Mouse (Mus musculus) left cerebral cortex, postnatal 14 days (tissue): ENCODE data around the gene Egflam. TPM values are rescaled to one million over a fixed set of nuclear protein-coding genes. Genes with fewer than 3 reads are reported as not detected.

Experiments used
- DNase-seq, 2 experiments: peaks; one replicate each; pipeline ENCODE4 v3.0.0; 2021 to 2022; ENCODE audit warnings: low spot score in 2 of 2, mixed read lengths in 1 of 2
- intact Hi-C: fragments of 180-260 bp; cut with DNase I; formaldehyde crosslinking; loops from one replicate; pipeline ENCODE4 v1.15.1; 2025
- total RNA-seq, 2 experiments: library from RNA; stranded (reverse); gene quantifications; 2 replicates each; pipeline ENCODE4 v1.2.3; 2021

Gene Egflam
- total RNA-seq, 2 experiments from 2014 or later: 5.9 to 7.2 TPM

DNA sequence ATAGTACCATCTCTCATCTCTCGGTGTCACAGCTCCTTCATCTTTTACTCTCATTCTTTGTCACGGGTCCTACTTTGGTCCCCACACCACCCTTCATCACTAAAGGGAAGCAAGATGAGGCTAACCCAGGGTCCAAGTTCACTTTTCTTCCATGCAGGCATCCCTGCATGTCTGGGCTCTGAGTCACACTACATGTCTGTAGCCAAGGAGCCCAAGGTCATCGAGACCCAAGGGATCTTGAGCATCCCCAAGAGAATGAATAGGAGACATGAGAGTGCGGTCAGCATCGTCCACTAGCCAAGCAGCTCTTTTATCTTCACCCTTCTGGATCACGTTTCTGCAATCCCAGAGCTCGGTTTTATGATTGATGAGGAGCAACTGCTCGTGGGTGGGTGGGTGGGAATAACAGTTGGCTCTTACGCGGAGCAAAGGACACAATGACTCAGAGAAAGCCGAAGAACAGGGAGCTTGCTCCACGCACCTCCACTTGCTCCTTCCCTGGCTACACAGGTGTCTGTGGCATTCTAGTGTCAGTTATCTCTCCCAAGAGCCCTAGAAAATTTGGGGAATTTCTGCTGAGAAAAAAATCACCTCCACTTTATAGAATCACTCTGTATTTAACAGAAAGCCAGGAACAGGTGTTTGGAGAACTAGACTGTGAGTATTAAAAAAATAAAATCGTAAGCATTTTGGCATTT lies 164.7 kb downstream of the Egflam start:
- intact Hi-C loops: no loop called here
- DNase-seq: no peak

DNA sequence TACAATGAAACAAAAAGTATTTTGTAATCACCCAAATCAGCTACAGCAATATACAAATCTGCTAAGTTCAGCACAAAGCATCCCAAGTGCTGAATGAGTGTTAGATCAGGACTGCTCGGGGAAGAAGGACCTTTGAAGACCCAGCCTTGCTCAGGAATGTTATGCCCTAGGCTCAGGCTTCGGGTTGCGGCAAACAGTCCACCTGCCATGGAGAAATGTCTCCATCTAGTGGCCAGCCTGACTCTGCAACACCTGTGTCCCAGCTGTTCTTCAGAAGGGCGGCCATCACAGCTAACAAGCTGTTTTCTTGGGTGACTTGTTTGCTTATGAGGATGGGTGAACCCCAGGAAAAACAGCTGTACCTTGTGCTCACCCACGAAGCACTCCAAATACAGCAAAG lies 172.0 kb downstream of the Egflam start:
- peak; percentile 74 to 83 for DNase-seq
- intact Hi-C loops: loop anchor here (1.0 to 10.0 kb wide), 3 partner anchors 219 to 343 kb away; no protein-coding TSS in a partner anchor

GRCm38 (mm10) chr15:7224151-7224775 lies 173.9 kb downstream of the Egflam start:
- intact Hi-C loops: loop anchor here (5.0 to 10.0 kb wide), 2 partner anchors 92 to 221 kb away; no protein-coding TSS in a partner anchor
- no peak for DNase-seq

- no peak for DNase-seq
- intact Hi-C loops: loop anchor here (5.0 to 10.0 kb wide), 2 partner anchors 91 to 222 kb away; no protein-coding TSS in a partner anchor
These were observed 175.4 kb downstream of the Egflam start for GRCm38 (mm10) chr15:7222809-7223208.

DNA sequence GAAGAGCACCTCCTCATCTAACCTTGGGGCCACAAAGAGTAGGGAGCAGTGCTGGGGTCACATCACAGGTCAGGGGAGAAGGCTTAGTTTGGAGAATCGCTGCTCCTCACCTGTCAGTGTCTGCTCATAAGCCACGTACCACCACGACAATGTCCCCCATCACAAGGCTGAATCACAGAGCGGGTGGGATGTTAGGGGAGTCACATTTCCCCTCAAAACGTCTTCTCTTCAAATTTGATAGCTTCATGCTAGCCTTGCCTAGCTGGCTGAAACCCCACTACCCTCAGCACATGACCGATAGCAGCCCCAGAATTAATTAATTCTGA lies 181.0 kb downstream of the Egflam start:
- intact Hi-C loops: no loop called here
- DNase-seq: no peak

DNA sequence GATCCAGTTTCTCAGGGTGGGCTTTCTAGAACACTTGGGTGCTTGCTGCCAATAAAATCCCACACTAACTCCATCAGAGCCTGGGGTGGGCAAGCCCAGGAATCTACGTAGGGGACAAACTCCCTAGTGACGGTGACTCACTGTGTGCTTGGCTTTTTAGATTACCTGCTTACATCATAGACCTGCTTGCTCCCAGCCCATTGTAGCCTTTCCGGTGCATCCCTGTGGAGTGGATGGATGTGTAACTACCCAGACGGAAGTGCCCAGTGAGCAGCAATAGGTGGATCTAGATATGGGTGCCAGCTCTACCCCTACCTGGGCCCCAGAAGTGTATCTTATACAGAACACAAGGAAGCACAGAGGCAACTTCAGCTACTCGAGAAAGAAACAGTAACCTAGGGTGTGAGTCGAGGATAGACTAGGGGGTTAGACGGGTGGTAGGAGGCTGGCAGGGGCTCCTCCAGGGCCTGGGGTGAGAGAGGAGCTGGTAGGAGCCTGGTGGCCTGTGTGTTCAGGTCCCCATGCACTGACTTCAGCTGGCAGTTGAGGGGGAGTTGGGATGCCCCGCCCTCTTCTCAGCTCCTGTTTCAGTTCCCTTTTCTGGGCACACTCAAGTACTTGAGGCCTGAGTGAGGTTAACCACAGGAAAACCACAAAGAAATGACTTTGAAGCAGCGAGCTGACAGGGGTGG lies 181.5 kb downstream of the Egflam start:
- no peak for DNase-seq
- intact Hi-C loops: no loop called here

- intact Hi-C loops: no loop called here
- no peak for DNase-seq
These were observed 182.3 kb downstream of the Egflam start for GRCm38 (mm10) chr15:7215845-7216244.

GRCm38 (mm10) chr15:7213683-7214082 lies 184.5 kb downstream of the Egflam start:
- no peak for DNase-seq
- intact Hi-C loops: no loop called here

DNA sequence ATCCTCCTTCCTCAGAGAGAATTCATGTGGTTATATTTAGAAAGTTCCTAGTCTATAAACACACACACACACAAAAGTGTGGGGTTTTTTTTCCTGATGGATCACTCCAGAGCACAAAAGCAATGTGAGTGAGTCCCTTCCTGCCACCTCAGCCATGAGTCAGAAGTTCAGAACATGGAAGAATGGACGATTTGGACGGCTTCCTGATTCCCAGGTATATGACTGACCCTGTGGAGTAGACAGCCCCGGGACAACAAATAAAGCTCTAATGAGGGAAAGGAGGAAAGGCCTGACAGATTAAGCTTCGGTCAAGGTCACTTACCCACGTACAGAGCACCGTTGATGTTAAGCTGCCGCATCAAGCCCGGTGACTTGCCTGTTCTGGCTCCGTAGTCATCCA lies 190.0 kb downstream of the Egflam start:
- intact Hi-C loops: no loop called here
- DNase-seq: no peak

DNA sequence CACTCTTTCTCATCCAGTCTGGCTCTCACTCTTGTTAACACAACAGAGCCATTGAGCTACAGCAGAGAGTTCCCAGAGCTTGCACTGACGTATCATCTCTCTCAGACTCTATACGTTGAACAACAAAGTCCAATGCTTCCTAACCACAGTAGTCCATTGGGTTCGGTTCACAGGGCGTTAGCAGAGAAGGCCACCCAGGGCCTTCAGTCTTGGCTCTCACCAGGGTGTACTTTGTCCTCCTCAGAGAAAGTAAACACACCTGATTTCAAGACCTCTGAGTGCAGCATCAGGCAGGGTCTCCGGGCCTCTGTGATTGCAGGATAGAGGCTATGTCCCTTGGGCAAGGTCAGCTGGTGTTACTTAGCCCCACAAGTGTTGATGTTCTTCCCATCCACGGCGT lies 190.9 kb downstream of the Egflam start:
- intact Hi-C loops: no loop called here
- DNase-seq: no peak

GRCm38 (mm10) chr15:7206110-7206509 lies 192.1 kb downstream of the Egflam start:
- no peak for DNase-seq
- intact Hi-C loops: no loop called here

GRCm38 (mm10) chr15:7204917-7205316 lies 193.3 kb downstream of the Egflam start:
- DNase-seq: no peak
- intact Hi-C loops: no loop called here

DNA sequence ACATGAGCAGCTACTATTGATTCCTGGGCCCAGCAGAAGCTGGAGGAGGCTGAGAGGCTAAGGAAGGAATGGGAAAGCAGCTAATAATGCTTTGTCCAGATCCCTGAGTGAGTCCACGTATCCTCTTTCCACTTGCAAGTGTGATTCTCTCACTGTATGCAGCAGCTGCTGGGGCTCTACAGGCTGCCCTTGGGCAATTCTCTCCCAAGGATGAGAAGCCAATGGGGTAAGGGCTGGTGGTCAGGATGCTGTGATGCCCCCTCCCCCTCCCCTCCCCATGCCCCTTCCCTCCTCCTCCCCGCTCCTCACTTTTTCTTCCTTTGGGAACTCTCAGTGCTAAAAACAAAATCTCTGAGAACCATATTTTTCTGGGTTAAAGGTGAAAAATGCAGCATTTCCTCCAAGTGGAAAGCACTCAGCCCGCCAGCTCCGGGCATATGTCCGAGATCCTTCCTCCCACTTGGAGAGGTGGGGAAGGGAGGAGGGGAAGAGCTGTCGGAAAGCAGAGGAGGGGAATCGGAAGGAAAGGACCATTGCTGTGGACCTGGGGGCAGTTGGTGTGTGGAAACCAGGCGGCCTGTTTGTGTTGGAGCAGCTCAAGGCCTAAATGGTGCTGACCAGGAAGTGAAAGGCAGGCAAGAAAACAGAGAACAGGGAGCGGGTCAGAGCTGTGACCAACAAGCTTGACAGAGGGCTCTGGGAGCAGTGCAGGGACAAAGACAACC lies 194.4 kb downstream of the Egflam start:
- intact Hi-C loops: no loop called here
- DNase-seq: no peak

- no peak for DNase-seq
- intact Hi-C loops: no loop called here
These were observed 195.2 kb downstream of the Egflam start for GRCm38 (mm10) chr15:7202981-7203380.

DNA sequence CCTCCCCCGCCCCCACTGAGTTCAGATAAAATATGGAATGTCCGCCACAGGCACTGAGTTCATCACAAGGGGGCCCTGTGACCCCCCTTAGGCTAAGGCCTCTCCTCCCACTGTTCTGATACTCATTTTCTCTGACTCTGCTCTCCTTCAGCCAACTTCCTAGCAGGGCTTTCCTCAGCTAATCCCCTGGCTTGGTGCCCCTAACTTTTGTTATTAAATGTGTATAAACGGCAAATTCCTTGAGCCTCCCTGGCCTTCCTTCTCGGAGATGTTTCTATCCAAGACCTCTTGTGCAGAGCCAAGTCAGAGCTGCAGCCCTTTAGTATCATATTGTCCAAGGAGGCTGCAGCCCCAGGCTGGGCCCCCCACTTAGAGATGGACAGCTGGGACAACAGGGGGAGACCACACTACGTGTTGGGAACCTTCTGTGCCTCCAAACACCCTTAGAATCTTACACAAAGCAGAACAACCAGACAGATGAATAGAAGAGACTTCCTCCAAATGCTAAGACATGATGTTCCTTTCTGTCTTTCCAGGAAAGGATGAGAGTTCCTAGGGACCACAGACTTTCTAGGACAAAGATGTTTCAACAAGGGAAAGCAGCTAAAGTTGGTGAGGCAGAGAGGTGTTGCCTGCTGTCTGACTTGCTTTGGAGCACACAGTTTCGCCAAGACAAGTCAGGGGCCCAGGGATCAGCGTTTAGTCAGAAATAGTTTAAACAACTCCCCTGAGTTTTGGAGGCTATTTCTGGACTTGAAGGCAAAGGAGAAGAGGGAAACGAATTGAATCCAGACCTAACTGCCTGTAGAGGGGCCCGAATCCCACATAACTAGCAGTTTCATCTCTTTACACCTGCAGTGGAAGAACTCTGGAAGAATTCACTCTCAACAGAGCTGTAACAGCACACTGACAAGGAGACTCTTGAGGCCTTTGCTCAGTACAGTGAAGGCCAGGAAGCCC lies 196.5 kb downstream of the Egflam start:
- intact Hi-C loops: no loop called here

DNA sequence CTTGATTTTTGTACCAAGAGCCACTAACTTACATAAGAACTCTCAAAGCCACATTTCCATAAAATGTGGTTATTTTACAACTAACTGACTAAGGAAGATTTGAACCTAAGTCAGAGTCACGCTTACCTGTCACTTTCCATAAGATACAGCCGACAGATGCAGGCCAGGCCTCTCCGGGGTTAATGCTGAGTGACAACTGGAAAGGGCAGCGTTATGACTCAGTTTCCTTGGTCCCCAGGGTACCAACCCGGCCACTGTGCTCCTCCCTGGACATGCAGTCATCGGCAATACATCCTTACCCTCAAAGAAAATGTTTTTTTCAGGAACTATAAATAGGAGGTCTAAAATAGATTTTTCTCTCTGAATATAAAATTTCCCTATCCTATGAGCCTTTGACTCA lies 197.9 kb downstream of the Egflam start:
- intact Hi-C loops: no loop called here
- no peak for DNase-seq

More for the DNA sequence above, 196.5 kb downstream of the Egflam start:
- no peak for DNase-seq

DNA sequence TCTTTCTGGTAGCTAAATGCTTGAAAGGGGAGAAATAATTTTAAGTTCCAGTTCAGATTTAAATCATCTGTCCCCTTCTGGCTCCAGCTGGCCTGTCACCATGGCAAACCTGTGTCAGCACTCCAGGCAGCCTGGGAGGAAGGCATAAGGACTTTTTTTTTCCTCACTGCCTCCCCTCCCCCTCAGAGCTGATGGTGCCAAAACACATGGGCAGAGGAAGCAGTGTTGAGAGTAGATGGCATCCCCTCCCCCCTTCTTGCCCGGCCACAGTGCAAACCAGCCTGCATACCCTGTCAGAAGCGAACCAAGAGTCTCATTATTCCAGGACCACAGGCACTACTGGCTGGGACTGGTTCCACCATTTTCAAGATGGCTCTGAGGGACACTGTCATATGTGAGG lies 199.4 kb downstream of the Egflam start:
- DNase-seq: peak; percentile 45 to 73
- intact Hi-C loops: no loop called here

DNA sequence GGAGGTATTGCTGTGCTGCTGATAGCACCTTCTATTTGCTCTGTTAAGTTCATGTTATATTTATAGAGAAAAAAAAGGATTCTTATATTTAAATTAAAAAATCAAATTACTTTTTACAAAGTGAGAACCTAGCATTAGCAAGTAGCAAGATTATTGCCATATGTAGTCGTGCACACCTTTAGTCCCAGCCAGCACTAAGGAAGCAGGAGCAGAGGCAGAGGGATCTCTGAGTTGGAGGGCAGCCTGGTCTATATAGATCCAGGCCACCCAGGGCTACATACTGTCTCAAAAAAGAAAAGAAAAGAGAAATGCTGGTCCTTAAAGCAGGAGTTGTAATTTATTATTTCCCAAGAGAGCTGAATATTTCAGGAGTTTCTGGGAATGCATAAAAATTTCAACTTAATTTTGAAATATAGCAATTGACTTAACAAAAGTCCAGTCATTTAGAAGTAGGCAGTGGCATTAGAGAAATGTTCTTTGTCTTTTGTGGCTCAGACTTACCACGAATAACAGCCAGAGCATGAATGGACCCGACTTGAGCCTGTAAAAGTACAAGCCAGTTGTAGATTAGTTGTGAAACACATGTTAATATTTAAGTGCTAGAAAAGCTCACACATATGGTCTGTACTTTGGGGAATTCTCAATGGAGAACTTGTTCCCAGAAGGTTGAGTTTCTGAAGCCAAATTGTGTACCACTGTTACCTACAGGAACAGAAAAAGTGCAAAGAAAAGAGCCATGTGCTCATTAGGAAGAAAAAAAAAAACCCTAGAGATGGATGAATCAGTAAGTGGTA lies 200.3 kb downstream of the Egflam start:
- DNase-seq: no peak
- intact Hi-C loops: no loop called here
